Mouse (Mus musculus) monocyte, adult 5-6 weeks (primary cell): ENCODE measurements around the gene Ifit1bl1. TPM values are rescaled to one million over a fixed set of nuclear protein-coding genes. Genes with fewer than 3 reads are reported as not detected.
A peak's percentile ranks its signal among the peaks of the same experiment; 100 is the strongest.
"Not testable (repeated sequence)": the region's sequence is repeated elsewhere in the genome, so short reads cannot be mapped to it uniquely, and the experiment has no call there.

Source experiments
- ATAC-seq: fragments of 153-309, 156-312 bp; replicated peaks from 2 replicates; pipeline ENCODE4 v1.8.0; 2017; ENCODE audit warnings: mild to moderate bottlenecking; ENCODE audit not compliant: low TSS enrichment, insufficient number of reproducible peaks, severe bottlenecking, poor library complexity, low FRiP score
- total RNA-seq: library from RNA; stranded (forward); fragments of 200-1000, 200-491, 200-594 nt; gene quantifications from 3 replicates; pipeline ENCODE4 v1.2.3, GENCODE M21; 2017

The Ifit1bl1 gene
- total RNA-seq = 1.6 to 6.7 TPM (median 6.6 TPM) in 3 replicates

DNA sequence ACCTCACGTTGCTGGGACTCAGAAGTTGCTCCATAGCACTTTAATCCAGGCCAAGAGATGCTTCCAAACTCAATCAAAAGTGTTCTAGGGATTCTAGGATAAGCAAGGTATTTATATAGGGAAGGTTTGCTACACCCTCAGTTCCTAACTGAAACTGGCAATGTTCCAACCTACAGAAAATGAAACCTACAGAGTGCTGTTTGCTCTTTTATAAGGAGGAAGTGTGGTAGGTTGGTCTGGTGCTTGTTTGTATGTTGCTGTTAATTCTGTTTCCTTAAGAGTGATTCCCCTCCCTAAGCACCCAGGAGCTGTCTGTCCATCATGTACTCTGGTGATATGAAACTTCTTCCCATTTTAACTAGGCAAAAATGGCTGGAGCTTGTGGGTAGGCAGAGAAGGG is at the start of gene Ifit1bl1:
Gene Ifit1bl1, minus strand, starts transcription at position 69 of the 400 bp plus-strand sequence.
- peak; percentile 73 for ATAC-seq

- ATAC-seq = no peak
Measured at GRCm38 (mm10) chr19:34650997-34651396, 49.2 kb upstream of the Ifit1bl1 start.

- no peak for ATAC-seq
Measured at GRCm38 (mm10) chr19:34650276-34650675, 48.5 kb upstream of the Ifit1bl1 start.

- ATAC-seq = not testable (repeated sequence)
Measured at GRCm38 (mm10) chr19:34647630-34648029, 45.9 kb upstream of the Ifit1bl1 start.

GRCm38 (mm10) chr19:34642616-34643015 is 40.9 kb upstream of the Ifit1bl1 start:
- ATAC-seq = no peak

DNA sequence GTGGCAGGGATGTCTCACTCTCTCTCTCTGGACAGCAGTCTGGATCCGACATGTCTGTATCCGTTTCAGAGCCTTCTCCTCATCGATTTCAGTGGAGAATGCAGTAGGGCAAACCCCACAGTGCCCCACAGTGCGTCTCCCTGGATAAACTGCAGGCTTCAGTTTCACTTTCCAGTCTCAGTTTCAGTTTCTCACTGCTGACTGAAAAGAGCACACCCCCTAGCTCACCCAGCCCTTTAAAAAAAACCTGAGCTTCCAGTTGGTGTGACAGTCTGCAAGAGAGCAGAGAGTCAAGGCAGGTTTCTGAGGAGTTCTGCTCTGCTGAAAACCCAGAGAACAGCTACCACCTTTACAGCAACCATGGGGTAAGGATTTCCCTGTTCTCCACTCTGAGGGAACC is 38.9 kb upstream of the Ifit1bl1 start, which contains the start of the genes Ifit1bl2 and Ifit1:
Gene Ifit1bl2, minus strand, starts transcription at position 121 of the 400 bp plus-strand sequence.
Gene Ifit1, plus strand, starts transcription at position 249 of the 400 bp plus-strand sequence.
- peak; percentile 76 for ATAC-seq

DNA sequence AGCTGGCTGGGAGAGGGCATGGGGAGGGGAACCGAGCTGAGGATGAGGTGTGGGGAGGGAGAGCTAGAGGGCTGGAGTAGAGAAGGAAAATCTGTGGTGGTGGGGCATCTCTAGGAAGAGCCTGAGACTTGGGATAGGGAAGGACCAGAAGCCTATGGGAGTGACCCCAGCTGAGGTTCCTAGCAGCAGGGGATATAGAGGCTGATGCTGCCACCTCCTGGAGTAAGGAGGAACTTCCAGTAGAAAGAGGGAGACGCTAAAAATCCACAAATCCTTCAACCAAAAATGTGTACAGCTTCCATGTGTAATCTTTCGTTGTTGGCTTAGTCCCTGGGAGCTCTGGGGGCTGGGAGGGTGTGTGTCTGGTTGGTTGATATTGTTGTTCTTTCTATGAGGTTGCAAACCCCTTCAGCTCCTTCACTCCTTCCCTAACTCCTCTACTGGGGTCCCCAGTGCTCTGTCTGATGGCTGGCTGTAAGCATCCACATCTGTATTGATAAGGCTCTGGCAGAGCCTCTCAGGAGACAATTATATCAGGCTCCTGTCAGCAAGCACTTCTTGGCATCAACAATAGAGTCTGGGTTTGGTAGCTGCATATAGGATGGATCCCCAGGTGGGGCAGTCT is 35.3 kb upstream of the Ifit1bl1 start:
- peak; percentile 54; the same call in 1 of the 2 replicates for ATAC-seq

- no peak; the same call in 1 of the 2 replicates for ATAC-seq
Measured at GRCm38 (mm10) chr19:34633484-34633883, 31.7 kb upstream of the Ifit1bl1 start.

- ATAC-seq = no peak
Measured at GRCm38 (mm10) chr19:34631487-34631886, 29.7 kb upstream of the Ifit1bl1 start.

DNA sequence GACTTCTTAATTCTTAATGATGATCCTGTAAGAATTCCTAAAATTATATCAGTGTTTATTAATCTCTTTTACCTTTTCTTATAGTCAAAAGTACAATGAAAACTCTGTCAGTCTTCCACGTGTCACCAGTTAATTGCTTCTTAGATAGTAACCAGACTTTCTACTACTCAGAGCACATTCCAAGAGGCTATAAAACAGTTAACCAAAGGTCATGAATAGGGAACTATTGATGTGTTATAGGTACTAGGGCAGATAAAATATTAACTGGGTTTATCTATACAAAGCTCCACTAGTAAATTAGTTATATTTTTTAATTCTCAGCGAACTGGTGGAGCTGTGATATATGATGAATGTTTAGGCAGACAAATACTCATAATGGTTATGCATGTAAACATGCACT is 25.7 kb upstream of the Ifit1bl1 start:
- ATAC-seq = no peak

DNA sequence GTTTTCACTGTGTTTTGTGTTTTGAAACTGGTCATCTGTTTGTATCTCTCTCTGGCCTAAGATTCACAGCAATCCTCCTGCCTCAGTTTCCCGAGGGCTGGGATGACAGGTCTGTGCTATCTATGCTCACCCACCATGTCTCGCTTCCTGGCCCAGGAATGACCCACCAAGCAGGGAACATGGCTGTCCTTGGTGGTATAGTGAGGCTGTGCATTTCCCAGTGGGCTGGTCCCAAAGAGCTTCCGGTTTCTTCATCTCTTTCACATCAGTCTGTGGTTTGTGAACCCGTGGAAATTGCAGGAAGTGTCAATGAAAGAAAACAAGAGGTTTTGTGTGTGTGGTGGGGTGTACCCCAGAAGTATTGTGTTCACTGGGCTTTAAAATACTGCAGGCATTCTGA is 22.9 kb upstream of the Ifit1bl1 start:
- no peak for ATAC-seq

GRCm38 (mm10) chr19:34623781-34624180 is 22.0 kb upstream of the Ifit1bl1 start:
- no peak for ATAC-seq

- no peak for ATAC-seq
Measured at GRCm38 (mm10) chr19:34620871-34621270, 19.1 kb upstream of the Ifit1bl1 start.

DNA sequence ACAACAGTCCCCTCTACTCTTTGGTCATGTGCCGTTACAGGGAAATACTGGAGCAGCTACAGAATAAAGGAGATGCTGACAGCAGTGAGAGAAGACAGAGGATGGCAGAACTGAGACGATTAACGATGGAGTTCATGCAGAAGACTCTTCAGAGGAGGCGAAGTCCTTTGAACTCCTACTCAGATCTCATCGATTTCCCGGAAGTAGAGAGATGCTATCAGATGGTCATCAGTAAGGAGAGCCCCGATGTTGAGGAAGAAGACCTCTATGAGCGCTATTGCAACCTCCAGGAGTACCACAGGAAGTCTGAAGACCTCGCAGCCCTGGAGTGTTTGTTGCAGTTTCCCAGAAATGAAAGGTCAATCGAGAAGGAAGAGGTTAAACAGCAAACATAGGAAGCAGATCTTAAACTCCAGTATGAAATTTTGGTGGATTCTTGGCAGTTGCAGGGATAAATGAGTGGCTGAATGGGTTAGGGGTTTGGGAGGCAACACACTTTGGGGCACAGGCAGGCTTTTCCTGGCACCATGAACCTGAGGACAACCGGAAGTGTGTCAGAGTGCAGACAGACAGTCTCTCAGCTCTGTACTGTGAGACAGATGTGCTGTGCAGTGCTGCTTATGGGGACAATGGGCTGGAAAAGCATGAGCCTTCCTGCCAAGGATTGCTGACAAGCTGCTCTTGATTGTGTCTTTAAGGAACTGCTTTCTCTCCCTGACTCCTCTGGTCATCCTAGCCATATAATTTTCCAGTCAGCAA is 10.7 kb upstream of the Ifit1bl1 start:
- not testable (repeated sequence) for ATAC-seq

DNA sequence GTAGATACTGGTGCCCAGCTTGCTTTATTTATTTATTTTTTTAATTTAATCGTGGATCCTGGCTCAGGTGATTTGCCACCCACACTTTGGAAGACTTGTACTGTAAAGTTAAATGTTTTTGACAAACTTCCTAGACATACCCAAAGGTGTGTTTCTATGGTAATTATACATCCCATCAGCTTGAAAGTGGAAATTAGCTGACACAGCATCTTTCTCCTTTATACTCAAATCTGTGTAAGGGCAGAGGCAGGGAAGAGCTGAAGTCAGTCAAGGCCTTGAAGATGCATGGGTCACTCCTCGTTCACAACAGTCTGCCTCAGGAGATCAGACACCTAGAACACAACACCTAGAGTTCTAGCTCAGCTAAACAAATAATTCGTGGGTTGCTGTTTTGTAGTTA is 8.4 kb upstream of the Ifit1bl1 start:
- not testable (repeated sequence) for ATAC-seq

DNA sequence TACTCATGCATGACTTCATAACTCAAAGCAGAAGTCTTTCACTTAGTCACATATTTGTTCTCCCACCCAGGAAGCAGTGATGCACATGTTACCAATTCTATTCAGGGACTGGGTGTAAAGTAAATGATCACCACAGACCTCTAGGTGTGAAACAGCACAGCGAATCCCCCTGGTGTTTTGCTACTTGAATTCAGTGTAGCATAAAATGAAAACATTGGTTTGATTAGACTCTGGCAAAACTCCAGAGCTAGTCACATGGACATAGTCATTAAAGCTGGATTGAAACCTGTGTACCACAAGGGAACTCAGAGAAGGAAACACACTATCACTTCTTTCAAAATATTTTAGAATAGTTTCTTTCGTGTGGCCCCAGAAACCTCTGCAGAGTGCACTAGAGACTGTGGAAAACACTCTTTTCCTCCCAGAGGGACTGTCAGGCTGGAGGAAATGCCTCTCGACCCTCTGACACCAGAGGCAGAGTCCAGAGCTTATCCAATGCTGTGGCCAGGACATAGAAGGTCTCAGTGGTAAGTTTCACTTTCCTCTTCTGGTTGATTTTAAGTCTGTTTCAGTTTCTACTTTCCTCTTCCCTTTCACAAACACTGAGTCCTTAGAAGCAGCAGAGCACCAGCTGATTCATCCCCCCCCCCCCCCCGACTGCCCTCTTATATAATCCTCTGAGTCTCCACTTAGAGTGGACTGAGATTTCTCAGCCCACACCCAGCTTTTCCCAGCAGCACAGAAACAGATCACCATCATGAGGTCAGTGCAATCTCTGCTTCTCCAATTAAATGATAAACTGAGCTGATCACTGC is 5.7 kb upstream of the Ifit1bl1 start, which contains the start of gene Ifit3b:
Gene Ifit3b, plus strand, starts transcription at position 734 of the 815 bp plus-strand sequence.
- ATAC-seq = peak; percentile 87

- ATAC-seq = no peak
Measured at GRCm38 (mm10) chr19:34605472-34605871, 3.7 kb upstream of the Ifit1bl1 start.

- peak; percentile 74 for ATAC-seq
Measured at GRCm38 (mm10) chr19:34599250-34599649, 2.5 kb downstream of the Ifit1bl1 start.

DNA sequence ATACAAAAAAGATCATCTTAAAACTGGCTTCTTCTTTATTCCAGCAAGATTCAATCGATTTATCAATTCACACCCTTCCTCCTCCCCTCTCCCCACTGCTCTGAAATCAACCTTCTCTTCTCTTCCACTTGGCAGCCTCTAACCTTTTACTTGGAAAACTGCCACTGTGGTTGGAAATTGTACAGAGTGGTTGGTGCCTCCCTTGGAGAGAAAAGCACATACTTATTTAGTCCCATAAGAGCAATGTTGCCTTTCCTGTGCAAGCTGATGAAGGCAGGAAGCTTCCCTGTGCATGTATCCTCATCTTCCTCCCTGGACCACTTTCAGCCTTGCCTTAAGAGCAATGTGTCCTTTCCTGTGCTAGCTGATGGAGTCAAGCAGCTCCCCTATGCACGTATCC is 3.4 kb downstream of the Ifit1bl1 start:
- ATAC-seq = no peak
